Mouse (Mus musculus) lung, adult 2 months (tissue): Measurements from ENCODE around the gene Hbb-bs. TPM values are rescaled to one million over a fixed set of nuclear protein-coding genes. Genes with fewer than 3 reads are reported as not detected.

Source experiments
- DNase-seq: peaks from one replicate; pipeline ENCODE4 v3.0.0; 2022
- H3K4me1 ChIP-seq: fragments of 200-500 bp; 2 replicates; pipeline ENCODE4 v1.6.1; 2011; ENCODE audit warnings: low read length; ENCODE audit not compliant: control insufficient read depth, insufficient read depth
- H3K4me3 ChIP-seq: fragments of 200-500 bp; replicated peaks from 2 replicates; pipeline ENCODE3; 2011; ENCODE audit warnings: low read depth, mild to moderate bottlenecking, control low read depth, low read length; ENCODE audit errors: extremely low read depth
- CTCF ChIP-seq: fragments of 200-500 bp; IDR thresholded peaks from 2 replicates; pipeline ENCODE4 v1.5.1; 2011; ENCODE audit warnings: mild to moderate bottlenecking, low read length, control low read depth; ENCODE audit not compliant: insufficient read depth
- POLR2A ChIP-seq: fragments of 200-500 bp; IDR thresholded peaks from 2 replicates; pipeline ENCODE4 v1.6.1; 2011; ENCODE audit warnings: low read depth, mild to moderate bottlenecking, control low read depth, low read length, borderline replicate concordance; ENCODE audit errors: extremely low read depth
- WGBS: fragments of 180-500 bp; shearing (Covaris S2); methylation state at CpG from one replicate; pipeline ENCODE4 v1.1.7; 2018; 5-methylcytosine and 5-hydroxymethylcytosine counted together
- polyA plus RNA-seq: library from polyadenylated mRNA; depleted of rRNA; stranded (reverse); fragments of >200 nt; gene quantifications from 2 replicates; pipeline ENCODE4 v1.2.3, GENCODE M21; 2012; rRNA removed

Gene Hbb-bs
- polyA plus RNA-seq: 9,354 and 20,945 TPM in 2 replicates

DNA sequence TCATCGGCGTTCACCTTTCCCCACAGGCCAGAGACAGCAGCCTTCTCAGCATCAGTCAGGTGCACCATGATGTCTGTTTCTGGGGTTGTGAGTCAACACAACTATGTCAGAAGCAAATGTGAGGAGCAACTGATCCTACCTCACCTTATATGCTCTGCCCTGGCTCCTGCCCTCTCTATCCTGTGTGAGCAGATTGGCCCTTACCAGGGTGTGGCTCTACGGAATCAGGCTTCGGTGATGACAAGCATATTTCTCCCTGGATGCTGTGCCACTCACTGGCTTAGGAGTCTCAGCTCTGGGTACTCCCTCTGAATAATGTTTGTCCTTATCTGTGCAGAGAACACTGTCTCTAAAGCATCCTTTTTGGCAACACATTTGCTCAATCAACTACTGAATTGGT, at the start of gene Hbb-bs:
Gene Hbb-bs, minus strand, starts transcription at position 289 of the 400 bp plus-strand sequence.
- no peak for DNase-seq
- no peak within 1 kb of the TSS for H3K4me3 ChIP-seq
- no peaks in the 10 kb centered on the region for H3K4me1 ChIP-seq
- 91% methylated on average over 4 of the region's 4 CpGs for WGBS
- TF ChIP-seq POLR2A (no peak), CTCF (no peak)

DNA sequence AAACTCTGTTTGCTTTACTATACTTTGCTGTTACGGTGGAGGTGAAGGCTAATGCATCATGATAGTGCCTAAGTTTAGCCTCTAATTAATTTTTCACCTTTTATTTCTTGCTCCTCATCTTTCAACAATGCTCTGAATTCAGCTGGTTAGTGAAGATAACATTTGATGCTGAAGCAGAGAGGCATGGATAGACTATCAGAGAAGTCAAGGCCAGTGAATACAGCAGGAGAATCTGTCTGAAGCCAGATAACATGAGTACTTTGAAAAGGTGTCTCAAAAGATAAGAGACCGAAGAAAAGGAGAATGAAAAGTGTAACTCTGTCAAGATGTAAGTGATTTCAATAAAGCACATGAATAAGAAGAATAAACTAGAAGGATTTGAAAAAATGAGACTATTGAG, 49.2 kb upstream of the Hbb-bs start:
- TF ChIP-seq CTCF (no peak), POLR2A (no peak)
- DNase-seq: no peak
- Histone ChIP-seq H3K4me1 (no peaks in the 10 kb centered on the region), H3K4me3 (no peak overlapping the region)
- 63% methylated on average over 2 of the region's 2 CpGs for WGBS

DNA sequence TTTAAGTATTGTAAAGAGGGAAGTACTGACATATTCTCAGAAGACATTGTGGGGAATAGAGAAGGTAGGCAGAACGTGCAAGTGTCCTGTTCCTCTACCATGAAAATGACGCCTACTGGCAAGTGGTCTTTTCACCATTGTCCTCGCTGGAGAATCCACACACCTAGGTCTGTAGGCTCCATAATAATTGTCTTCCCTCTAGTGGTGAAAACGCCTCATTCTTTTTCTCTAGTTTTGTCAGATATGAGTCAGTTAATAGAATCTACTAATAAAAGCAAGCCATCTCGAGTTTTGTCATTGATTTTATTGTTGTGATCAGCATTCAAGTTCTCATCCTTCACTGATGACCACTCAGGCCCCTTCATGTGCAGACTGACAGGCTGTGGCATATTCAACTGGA, 46.6 kb upstream of the Hbb-bs start:
- no peak for TF ChIP-seq POLR2A
- H3K4me3 ChIP-seq: no peak overlapping the region
- 36% methylated on average over 5 of the region's 5 CpGs for WGBS
- no peaks in the 10 kb centered on the region for H3K4me1 ChIP-seq
- no peak for DNase-seq

DNA sequence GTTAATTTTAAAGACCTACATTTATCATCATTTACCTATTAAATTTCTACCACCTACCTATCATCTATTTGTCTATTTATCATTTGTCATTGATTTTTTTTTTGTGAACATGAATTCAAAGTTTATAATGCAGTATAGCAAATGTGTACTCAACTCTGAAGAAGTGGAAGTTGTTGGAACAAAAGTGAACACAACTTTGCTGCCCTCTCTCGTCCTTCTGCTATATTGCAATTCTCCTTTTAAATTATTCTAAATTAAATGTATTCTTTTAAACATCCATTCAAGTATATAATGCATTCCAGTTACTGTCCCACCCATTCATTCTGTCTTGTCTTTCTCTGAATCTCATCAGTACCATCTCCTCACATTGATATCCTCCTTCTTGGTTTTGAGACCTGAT, 45.2 kb upstream of the Hbb-bs start:
- 0% methylated on average over 1 of the region's 1 CpGs for WGBS
- no peak for DNase-seq
- Histone ChIP-seq H3K4me3 (no peak overlapping the region), H3K4me1 (no peaks in the 10 kb centered on the region)
- TF ChIP-seq CTCF (no peak), POLR2A (no peak)

DNA sequence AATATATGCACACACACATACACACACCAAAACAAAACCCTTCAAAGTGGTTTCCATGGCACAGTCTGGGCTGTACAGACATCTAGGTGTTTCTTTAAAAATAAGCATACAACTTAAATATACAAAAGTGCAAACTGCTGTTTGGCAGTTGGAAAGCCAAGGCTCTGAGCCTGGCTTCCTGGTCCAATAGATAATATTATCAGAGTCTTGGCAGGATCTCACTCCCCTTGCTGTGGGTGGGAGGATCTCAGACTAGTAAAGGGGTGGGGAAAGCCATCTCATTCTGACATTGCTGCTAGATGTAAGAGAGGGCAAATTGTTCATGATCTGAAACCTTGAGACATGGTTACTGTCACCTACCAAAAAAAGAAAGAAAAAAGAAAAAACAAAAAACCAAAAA, 42.8 kb upstream of the Hbb-bs start:
- no peaks in the 10 kb centered on the region for H3K4me1 ChIP-seq
- no peak for TF ChIP-seq POLR2A
- no peak for TF ChIP-seq CTCF
- H3K4me3 ChIP-seq: no peak overlapping the region
- DNase-seq: no peak

DNA sequence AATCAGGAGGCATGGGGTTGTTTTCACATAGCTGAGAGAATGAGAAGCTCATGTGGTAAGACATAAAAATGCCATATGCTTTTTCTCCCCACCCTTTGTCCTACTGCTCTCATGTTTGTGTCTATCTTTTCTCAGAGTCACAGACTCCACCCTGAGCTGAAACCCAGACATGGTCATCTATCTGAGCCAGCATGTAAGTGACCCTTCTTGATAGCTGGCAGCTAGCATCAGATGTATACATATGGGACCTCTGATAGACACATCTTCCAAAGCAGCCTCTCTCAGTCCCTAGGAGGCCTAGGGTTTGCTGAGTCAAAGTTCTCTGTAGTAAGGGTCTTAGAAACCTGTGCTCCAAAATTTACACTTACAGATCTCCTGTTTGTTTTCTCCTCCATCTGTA, 37.8 kb upstream of the Hbb-bs start:
- no peak for DNase-seq
- Histone ChIP-seq H3K4me3 (no peak overlapping the region), H3K4me1 (no peaks in the 10 kb centered on the region)
- TF ChIP-seq POLR2A: no peak
- TF ChIP-seq CTCF: no peak

DNA sequence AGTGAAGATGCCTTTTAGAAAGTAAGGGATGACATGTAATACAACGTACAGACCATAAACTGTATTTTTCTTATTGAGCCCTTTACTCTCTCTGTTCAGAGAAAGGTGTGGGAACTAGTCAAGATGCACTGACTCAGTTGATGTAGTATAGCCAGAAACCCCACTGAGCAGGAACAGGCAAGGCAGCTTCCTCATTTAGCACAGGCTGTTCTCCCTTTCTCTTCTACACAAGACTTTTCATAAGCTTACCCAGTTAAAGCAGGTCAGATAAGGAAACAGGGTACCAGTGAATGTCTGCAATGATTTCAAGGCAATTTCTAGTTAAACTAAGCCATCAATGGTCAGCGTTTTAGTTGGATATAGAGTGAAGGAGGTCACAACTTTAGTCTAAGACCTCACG, 33.6 kb upstream of the Hbb-bs start:
- 77% methylated on average over 3 of the region's 3 CpGs for WGBS
- TF ChIP-seq CTCF (no peak), POLR2A (no peak)
- DNase-seq: no peak
- H3K4me3 ChIP-seq: no peak overlapping the region
- H3K4me1 ChIP-seq: no peaks in the 10 kb centered on the region

DNA sequence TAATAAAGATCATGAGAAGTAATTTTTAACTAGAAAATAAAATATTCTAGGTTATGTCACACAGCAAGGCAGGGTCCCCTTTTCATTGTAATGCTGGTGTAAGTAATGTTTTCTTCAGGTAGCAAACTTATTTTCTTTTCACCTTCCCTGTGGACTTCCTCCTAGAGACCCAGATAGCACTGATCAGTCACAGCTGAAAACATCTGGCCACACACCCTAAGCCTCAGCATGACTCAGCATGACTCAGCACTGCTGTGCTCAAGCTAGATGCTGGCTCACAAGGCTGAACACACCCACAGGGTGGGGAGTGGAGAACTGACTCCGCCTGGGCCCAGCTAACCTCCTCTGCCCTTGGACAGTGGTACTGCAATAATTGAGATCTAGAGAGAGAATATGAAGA, 33.0 kb upstream of the Hbb-bs start:
- Histone ChIP-seq H3K4me1 (no peaks in the 10 kb centered on the region), H3K4me3 (no peak overlapping the region)
- DNase-seq: no peak
- WGBS: 29% methylated on average over 1 of the region's 1 CpGs
- TF ChIP-seq POLR2A (no peak), CTCF (no peak)

DNA sequence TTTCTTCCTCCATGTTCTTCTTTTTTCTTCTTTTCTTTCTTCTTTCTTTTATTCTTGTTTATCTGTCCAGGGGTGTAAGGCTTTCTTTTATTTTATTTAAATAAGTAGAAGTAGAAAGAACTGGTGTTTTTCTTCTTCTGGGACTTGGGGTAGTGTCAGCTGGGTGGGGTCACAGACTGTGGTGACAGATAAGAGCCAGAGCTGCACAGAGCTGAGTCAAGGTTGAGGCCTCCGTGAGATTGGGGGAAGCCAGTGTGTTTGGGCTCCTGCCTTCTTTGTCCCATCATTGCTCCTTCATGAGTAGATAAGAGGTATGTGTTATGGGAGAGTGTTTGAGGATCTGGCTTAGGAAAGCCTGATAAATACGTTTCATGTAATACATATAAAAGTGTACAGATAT, 31.2 kb upstream of the Hbb-bs start:
- H3K4me3 ChIP-seq: no peak overlapping the region
- 39% methylated on average over 2 of the region's 2 CpGs for WGBS
- TF ChIP-seq POLR2A: no peak
- no peak for TF ChIP-seq CTCF
- no peak for DNase-seq
- H3K4me1 ChIP-seq: no peaks in the 10 kb centered on the region

DNA sequence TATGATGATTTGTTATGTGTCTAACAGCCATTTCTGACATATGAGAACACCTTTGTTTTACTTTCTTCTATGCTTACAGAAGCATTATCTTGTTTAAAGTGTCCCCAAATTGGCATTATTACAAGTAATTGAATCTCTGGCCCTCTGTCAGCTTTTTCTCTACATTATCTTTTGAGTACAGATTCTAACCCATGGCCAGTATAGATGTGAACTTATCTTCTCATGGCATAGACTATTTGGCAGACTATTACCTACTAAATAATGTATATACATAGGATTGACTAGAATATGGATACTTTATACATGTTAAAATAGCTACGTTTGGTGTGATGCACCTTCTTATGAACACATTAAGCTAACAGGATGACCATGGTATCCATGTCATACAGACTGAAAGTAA, 26.8 kb upstream of the Hbb-bs start:
- no peak for TF ChIP-seq POLR2A
- no peak for TF ChIP-seq CTCF
- no peak for DNase-seq
- Histone ChIP-seq H3K4me3 (no peak overlapping the region), H3K4me1 (no peaks in the 10 kb centered on the region)
- WGBS: 56% methylated on average over 1 of the region's 1 CpGs

DNA sequence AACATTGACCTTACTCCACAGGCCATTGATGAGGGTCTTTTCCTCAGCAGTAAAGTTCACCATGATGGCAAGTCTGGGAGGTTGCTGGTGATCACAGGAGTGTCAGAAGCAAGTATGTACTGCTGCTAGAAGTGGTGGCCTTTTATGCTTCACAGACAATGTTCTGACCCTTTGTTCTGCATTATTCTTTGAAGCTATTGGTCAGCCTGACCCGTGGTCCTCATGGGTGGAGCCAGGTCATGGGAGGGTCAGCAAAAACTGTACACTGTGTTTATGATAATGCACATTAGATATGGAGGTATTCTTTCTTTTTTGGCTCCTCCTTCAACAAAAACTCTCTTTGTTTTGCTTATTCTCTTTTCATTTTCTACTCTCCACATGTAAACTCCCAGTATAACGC, 25.2 kb upstream of the Hbb-bs start, which contains the start of gene Hbb-y:
Gene Hbb-y, minus strand, starts transcription at position 127 of the 400 bp plus-strand sequence.
- no peak within 1 kb of the TSS for H3K4me3 ChIP-seq
- no peak for DNase-seq
- WGBS: 44% methylated on average over 2 of the region's 2 CpGs
- no peaks in the 10 kb centered on the region for H3K4me1 ChIP-seq
- TF ChIP-seq POLR2A (no peak), CTCF (no peak)
